8 mouse cellular contexts compared by ENCODE assay signal in genomic region chr7:28867508-28868340, GRCm38 (mm10). TPM values are rescaled to one million over a fixed set of nuclear protein-coding genes. Genes with fewer than 3 reads are reported as not detected.
A peak's percentile ranks its signal among the peaks of the same experiment; 100 is the strongest.
DNase-seq lines count a peak whose midpoint lies in the region; ATAC-seq lines count a peak whose summit lies in the region.
"Not testable (repeated sequence)": the region's sequence is repeated elsewhere in the genome, so short reads cannot be mapped to it uniquely, and the experiment has no call there.

No protein-coding gene starts in this region.

- H3K36me3 ChIP-seq in intestine, embryonic 14.5 days (ENCODE audit: control insufficient read depth, insufficient read depth, low read length) = not testable (repeated sequence)

- not testable (repeated sequence) for H3K27me3 ChIP-seq in intestine, embryonic 14.5 days (replicated peaks; ENCODE audit: control insufficient read depth, insufficient read depth, low read length)

- peaks cover 11% of the 10 kb centered on the region; the same call in 1 of the 2 replicates for H3K4me1 ChIP-seq in intestine, embryonic 14.5 days (replicated peaks; ENCODE audit: control insufficient read depth, insufficient read depth, low read length)

- H3K27ac ChIP-seq in intestine, embryonic 14.5 days (ENCODE audit: low read depth) = not testable (repeated sequence)

- peak overlapping the region; percentile 32; the same call in 1 of the 2 replicates for H3K4me2 ChIP-seq in intestine, embryonic 14.5 days (ENCODE audit: low read length)

- intact Hi-C loops in left cerebral cortex, postnatal 36 days (cut with DNase I) = loop anchor here (2.0 kb wide), 2 partner anchors 41 to 71 kb away; no protein-coding TSS in a partner anchor

- H3K9ac ChIP-seq in intestine, embryonic 14.5 days (ENCODE audit: low read length) = not testable (repeated sequence)

- 33% methylated on average over 23 of the region's 23 CpGs for WGBS in intestine, embryonic 14.5 days

- 0 out of 2 replicates have a peak, but pooled peaks have one; percentile 48 for ATAC-seq in intestine, embryonic 14.5 days (replicated peaks; ENCODE audit: low FRiP score, low TSS enrichment, low read depth)
- peak; percentile 62 for ATAC-seq in megakaryocyte progenitor cell, adult 5-6 weeks (replicated peaks; ENCODE audit: poor library complexity)

- H3K4me3 ChIP-seq in intestine, embryonic 14.5 days (ENCODE audit: low read depth, low read length) = not testable (repeated sequence)

- not testable (repeated sequence) for H3K9me3 ChIP-seq in intestine, embryonic 14.5 days (ENCODE audit: control insufficient read depth, low read length)

- peak; percentile 79 for DNase-seq in adrenal gland, adult 2 months
- DNase-seq in embryo, embryonic 10 days (ENCODE audit: low spot score) = peak; percentile 70
- DNase-seq in gonadal fat pad, adult 2 months (ENCODE audit: low read depth) = peak; percentile 85
- peak; percentile 85 for DNase-seq in intestine, embryonic 14.5 days (ENCODE audit: low spot score)
- peak; percentile 40 to 53 for DNase-seq in left cerebral cortex, postnatal 36 days (ENCODE audit: low spot score in 2 of 2)
- DNase-seq in skeletal muscle tissue, adult 2 months (ENCODE audit: low read depth, low spot score) = peak; percentile 83
- DNase-seq in urinary bladder, postnatal 4 days (ENCODE audit: low spot score in 2 of 2) = peak; percentile 51 to 77

RNA-seq across cellular contexts. Expression of gene Lgals7, which starts 4.1 kb away (rescaled TPM):
- under 1 TPM; 0.69 to 0.81 TPM for total RNA-seq in adrenal gland, adult 2 months (2021)
- 0.97 and 2.8 TPM in 2 replicates for polyA plus RNA-seq in adrenal gland, adult 2 months (2012; rRNA removed)
- polyA plus RNA-seq in gonadal fat pad, adult 2 months (2012; rRNA removed) = 11.2 and 12.3 TPM in 2 replicates
- polyA plus RNA-seq in intestine, embryonic 14.5 days (2014; fragmentation: Nextera tagmentation; extraction: Ambion mirVana) = 0.42 and 0.58 TPM in 2 replicates
- total RNA-seq in left cerebral cortex, postnatal 36 days (2021) = not detected
- total RNA-seq in megakaryocyte progenitor cell, adult 5-6 weeks (2015) = 0.52 TPM in 1 of 2 replicates, not detected in the other
- not detected in 2 replicates for total RNA-seq in megakaryocyte progenitor cell, adult 5-6 weeks (2017)

RNA-seq across cellular contexts. Expression of gene Capn12, which starts 13.5 kb away (rescaled TPM):
- under 1 TPM in 1 of 2 experiments, not detected in 1; 0.14 TPM for total RNA-seq in adrenal gland, adult 2 months (2021)
- 0.48 and 0.80 TPM in 2 replicates for polyA plus RNA-seq in adrenal gland, adult 2 months (2012; rRNA removed)
- 0.28 and 0.42 TPM in 2 replicates for polyA plus RNA-seq in gonadal fat pad, adult 2 months (2012; rRNA removed)
- polyA plus RNA-seq in intestine, embryonic 14.5 days (2014; fragmentation: Nextera tagmentation; extraction: Ambion mirVana) = 0.23 and 0.44 TPM in 2 replicates
- total RNA-seq in left cerebral cortex, postnatal 36 days (2021) = 1 to 10 TPM in 1 of 2 experiments, under 1 TPM in 1; 0.72 to 1.4 TPM
- not detected in 2 replicates for total RNA-seq in megakaryocyte progenitor cell, adult 5-6 weeks (2015)
- 0.24 TPM in 1 of 2 replicates, not detected in the other for total RNA-seq in megakaryocyte progenitor cell, adult 5-6 weeks (2017)

RNA-seq across cellular contexts. Expression of gene Lgals4, which starts 34.1 kb away (rescaled TPM):
- 1 to 10 TPM; 7.4 to 9.4 TPM for total RNA-seq in adrenal gland, adult 2 months (2021)
- 20.5 and 22.4 TPM in 2 replicates for polyA plus RNA-seq in adrenal gland, adult 2 months (2012; rRNA removed)
- polyA plus RNA-seq in gonadal fat pad, adult 2 months (2012; rRNA removed) = 21.7 and 30.4 TPM in 2 replicates
- polyA plus RNA-seq in intestine, embryonic 14.5 days (2014; fragmentation: Nextera tagmentation; extraction: Ambion mirVana) = 604 and 737 TPM in 2 replicates
- total RNA-seq in left cerebral cortex, postnatal 36 days (2021) = 1 to 10 TPM; 1.2 to 5.0 TPM
- 16.1 and 22.9 TPM in 2 replicates for total RNA-seq in megakaryocyte progenitor cell, adult 5-6 weeks (2015)
- 4.3 and 7.0 TPM in 2 replicates for total RNA-seq in megakaryocyte progenitor cell, adult 5-6 weeks (2017)

RNA-seq across cellular contexts. Expression of gene Ech1, which starts 42.7 kb away (rescaled TPM):
- 100 to 1,000 TPM; 520 to 711 TPM for total RNA-seq in adrenal gland, adult 2 months (2021)
- 486 and 560 TPM in 2 replicates for polyA plus RNA-seq in adrenal gland, adult 2 months (2012; rRNA removed)
- 508 and 671 TPM in 2 replicates for polyA plus RNA-seq in gonadal fat pad, adult 2 months (2012; rRNA removed)
- polyA plus RNA-seq in intestine, embryonic 14.5 days (2014; fragmentation: Nextera tagmentation; extraction: Ambion mirVana) = 188 and 194 TPM in 2 replicates
- total RNA-seq in left cerebral cortex, postnatal 36 days (2021) = 10 to 100 TPM; 45.0 to 47.8 TPM
- total RNA-seq in megakaryocyte progenitor cell, adult 5-6 weeks (2015) = 139 and 180 TPM in 2 replicates
- total RNA-seq in megakaryocyte progenitor cell, adult 5-6 weeks (2017) = 93.3 and 110 TPM in 2 replicates

RNA-seq across cellular contexts. Expression of gene Hnrnpl, which starts 59.4 kb away (rescaled TPM):
- 100 to 1,000 TPM; 382 to 408 TPM for total RNA-seq in adrenal gland, adult 2 months (2021)
- 119 and 120 TPM in 2 replicates for polyA plus RNA-seq in adrenal gland, adult 2 months (2012; rRNA removed)
- polyA plus RNA-seq in gonadal fat pad, adult 2 months (2012; rRNA removed) = 298 and 302 TPM in 2 replicates
- polyA plus RNA-seq in intestine, embryonic 14.5 days (2014; fragmentation: Nextera tagmentation; extraction: Ambion mirVana) = 232 and 241 TPM in 2 replicates
- 100 to 1,000 TPM; 414 to 415 TPM for total RNA-seq in left cerebral cortex, postnatal 36 days (2021)
- 419 and 433 TPM in 2 replicates for total RNA-seq in megakaryocyte progenitor cell, adult 5-6 weeks (2015)
- 342 and 343 TPM in 2 replicates for total RNA-seq in megakaryocyte progenitor cell, adult 5-6 weeks (2017)
